Mouse (Mus musculus) adrenal gland (tissue): ENCODE results near the gene Cplane1.

Source experiments
- intact Hi-C: fragments of 180-260 bp; cut with DNase I; formaldehyde crosslinking; loops from one replicate; pipeline ENCODE4 v1.15.1; 2025

Gene Cplane1

GRCm38 (mm10) chr15:8291251-8291650, 122.3 kb downstream of the Cplane1 start:
- intact Hi-C loops: no loop called here

- intact Hi-C loops: no loop called here
Measured at GRCm38 (mm10) chr15:8294150-8294549, 125.2 kb downstream of the Cplane1 start.

GRCm38 (mm10) chr15:8302944-8303343, 134.0 kb downstream of the Cplane1 start:
- intact Hi-C loops: loop anchor here (10.0 kb wide), 1 partner anchor 62 kb away; no protein-coding TSS in a partner anchor

GRCm38 (mm10) chr15:8305474-8305873, 136.6 kb downstream of the Cplane1 start:
- intact Hi-C loops: loop anchor here (10.0 kb wide), 1 partner anchor 59 kb away; no protein-coding TSS in a partner anchor

GRCm38 (mm10) chr15:8317381-8317780, 148.5 kb downstream of the Cplane1 start:
- intact Hi-C loops: no loop called here

- intact Hi-C loops: no loop called here
Measured at GRCm38 (mm10) chr15:8319191-8319590, 150.3 kb downstream of the Cplane1 start.
